Mouse (Mus musculus): ENCODE results near the gene Zfp580.
"Not testable (repeated sequence)": the region's sequence is repeated elsewhere in the genome, so short reads cannot be mapped to it uniquely, and the experiment has no call there.

Zfp580 gene

GRCm38 (mm10) chr7:5051193-5052192 is at the start of gene Zfp580:
Gene Zfp580 (plus strand): TSS chr7:5051538.
- DNase-seq (ENCODE audit: low read depth, low spot score), result peak; percentile 89

- DNase-seq (ENCODE audit: low read depth, low spot score), result not testable (repeated sequence)
Observed at GRCm38 (mm10) chr7:5002876-5003275, 48.5 kb upstream of the Zfp580 start.

- DNase-seq (ENCODE audit: low read depth, low spot score), result no peak
Observed at GRCm38 (mm10) chr7:5008229-5008628, 43.1 kb upstream of the Zfp580 start.

- no peak for DNase-seq (ENCODE audit: low read depth, low spot score)
Observed at GRCm38 (mm10) chr7:5012681-5013513, 38.4 kb upstream of the Zfp580 start.

GRCm38 (mm10) chr7:5014251-5015117 is 36.9 kb upstream of the Zfp580 start, which contains the start of the genes Zfp524 and Fiz1:
Gene Zfp524 (plus strand): TSS chr7:5014415.
Gene Fiz1 (minus strand): TSS chr7:5014697.
- peak; percentile 99 for DNase-seq (ENCODE audit: low read depth, low spot score)

GRCm38 (mm10) chr7:5015118-5016001 is 36.0 kb upstream of the Zfp580 start, which contains the start of gene Gm44973:
Gene Gm44973 (plus strand): TSS chr7:5015496.
- DNase-seq (ENCODE audit: low read depth, low spot score), result peak; percentile 98

- no peak for DNase-seq (ENCODE audit: low read depth, low spot score)
Observed at GRCm38 (mm10) chr7:5016057-5016456, 35.3 kb upstream of the Zfp580 start.

GRCm38 (mm10) chr7:5016920-5017319 is 34.4 kb upstream of the Zfp580 start:
- DNase-seq (ENCODE audit: low read depth, low spot score), result no peak

GRCm38 (mm10) chr7:5017352-5017751 is 34.0 kb upstream of the Zfp580 start:
- DNase-seq (ENCODE audit: low read depth, low spot score), result no peak

- DNase-seq (ENCODE audit: low read depth, low spot score), result no peak
Observed at GRCm38 (mm10) chr7:5017931-5018330, 33.4 kb upstream of the Zfp580 start.

GRCm38 (mm10) chr7:5019576-5019975 is 31.8 kb upstream of the Zfp580 start:
- not testable (repeated sequence) for DNase-seq (ENCODE audit: low read depth, low spot score)

- peak; percentile 100 for DNase-seq (ENCODE audit: low read depth, low spot score)
Observed at GRCm38 (mm10) chr7:5020000-5020681, 31.2 kb upstream of the Zfp580 start, which contains the start of the genes Zfp865 and Ccdc106. Gene Zfp865 (plus strand): TSS chr7:5020376. Gene Ccdc106 (plus strand): TSS chr7:5020553.

- no peak for DNase-seq (ENCODE audit: low read depth, low spot score)
Observed at GRCm38 (mm10) chr7:5020685-5021084, 30.7 kb upstream of the Zfp580 start.

- no peak for DNase-seq (ENCODE audit: low read depth, low spot score)
Observed at GRCm38 (mm10) chr7:5021197-5021596, 30.1 kb upstream of the Zfp580 start.

- DNase-seq (ENCODE audit: low read depth, low spot score), result no peak
Observed at GRCm38 (mm10) chr7:5029543-5029942, 21.8 kb upstream of the Zfp580 start.

GRCm38 (mm10) chr7:5029946-5030345 is 21.4 kb upstream of the Zfp580 start:
- DNase-seq (ENCODE audit: low read depth, low spot score), result no peak

GRCm38 (mm10) chr7:5030554-5031275 is 20.6 kb upstream of the Zfp580 start:
- DNase-seq (ENCODE audit: low read depth, low spot score), result no peak

- no peak for DNase-seq (ENCODE audit: low read depth, low spot score)
Observed at GRCm38 (mm10) chr7:5031496-5031895, 19.8 kb upstream of the Zfp580 start.

GRCm38 (mm10) chr7:5033818-5034217 is 17.5 kb upstream of the Zfp580 start, which contains the start of gene 4632433K11Rik:
Gene 4632433K11Rik (plus strand): TSS chr7:5034118.
- no peak for DNase-seq (ENCODE audit: low read depth, low spot score)
